Mouse (Mus musculus): ENCODE results near the gene Stpg2.

Stpg2 gene

GRCm38 (mm10) chr3:139729248-139729647 lies 523.8 kb downstream of the Stpg2 start:
- no peak for DNase-seq (ENCODE audit: low read depth, low spot score)

- DNase-seq (ENCODE audit: low read depth, low spot score), result no peak
These were observed 527.7 kb downstream of the Stpg2 start for GRCm38 (mm10) chr3:139733156-139733555.

GRCm38 (mm10) chr3:139739388-139739787 lies 533.9 kb downstream of the Stpg2 start:
- no peak for DNase-seq (ENCODE audit: low read depth, low spot score)

Measured in 3T3-L1 (cell line).